Mouse (Mus musculus) kidney, postnatal 36 days (tissue): Measurements from ENCODE around the gene Stap2.

Source experiments
- DNase-seq, 2 experiments: peaks; one replicate each; pipeline ENCODE4 v3.0.0; 2021 to 2022; ENCODE audit warnings: mixed read lengths in 2 of 2

The Stap2 gene

GRCm38 (mm10) chr17:56005415-56006061 is at the start of gene Stap2, which contains the start of gene Mpnd:
Stap2 (minus strand) TSS chr17:56005584.
Mpnd (plus strand) TSS chr17:56005711.
- peak; percentile 73 to 81 for DNase-seq

- DNase-seq = no peak
Measured at GRCm38 (mm10) chr17:56054938-56055337, 49.6 kb upstream of the Stap2 start.

DNA sequence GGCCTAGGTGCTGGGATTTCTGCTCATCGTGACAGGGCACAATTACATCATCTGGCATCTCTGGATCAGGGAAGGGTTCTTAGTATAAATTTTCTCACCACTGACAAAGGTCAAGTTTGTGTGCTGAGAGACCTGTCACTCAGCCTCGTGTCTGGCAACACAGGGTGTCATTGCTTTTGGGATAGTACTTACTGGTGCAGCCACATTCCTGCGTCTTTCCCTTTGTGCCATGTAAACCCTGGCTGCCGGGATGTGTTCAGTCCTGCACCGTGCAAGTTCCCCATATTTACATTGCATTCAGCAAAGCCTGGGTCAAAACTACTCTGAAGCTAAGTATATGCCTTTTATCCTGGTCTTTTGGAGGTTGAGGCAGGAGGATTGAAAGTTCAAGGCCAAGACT is 46.0 kb upstream of the Stap2 start:
- DNase-seq = no peak

GRCm38 (mm10) chr17:56040857-56041163 is 35.4 kb upstream of the Stap2 start:
- no peak for DNase-seq

GRCm38 (mm10) chr17:56040030-56040856 is 34.9 kb upstream of the Stap2 start, which contains the start of gene Chaf1a:
Chaf1a (plus strand) TSS chr17:56040439.
- peak; percentile 99 to 100 for DNase-seq

DNA sequence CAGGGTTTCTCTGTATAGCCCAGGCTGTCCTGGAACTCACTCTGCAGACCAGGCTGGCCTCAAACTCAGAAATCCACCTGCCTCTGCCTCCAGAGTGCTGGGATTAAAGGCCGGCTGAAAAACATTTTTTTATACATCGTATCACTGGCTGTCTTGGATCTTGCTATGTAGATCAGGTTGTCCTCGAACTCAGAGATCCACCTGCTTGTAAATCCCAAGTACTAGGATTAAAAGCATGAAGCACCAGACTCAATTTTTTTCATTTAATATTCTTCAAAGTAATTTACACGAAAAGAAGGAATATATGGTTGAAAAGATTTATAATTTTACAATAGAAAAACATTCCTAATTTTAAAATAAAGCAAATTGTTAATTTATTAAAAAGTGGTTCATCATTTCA is 34.0 kb upstream of the Stap2 start:
- no peak for DNase-seq

GRCm38 (mm10) chr17:56038583-56039261 is 33.3 kb upstream of the Stap2 start:
- DNase-seq = no peak

GRCm38 (mm10) chr17:56036901-56037287 is 31.5 kb upstream of the Stap2 start:
- no peak for DNase-seq

DNA sequence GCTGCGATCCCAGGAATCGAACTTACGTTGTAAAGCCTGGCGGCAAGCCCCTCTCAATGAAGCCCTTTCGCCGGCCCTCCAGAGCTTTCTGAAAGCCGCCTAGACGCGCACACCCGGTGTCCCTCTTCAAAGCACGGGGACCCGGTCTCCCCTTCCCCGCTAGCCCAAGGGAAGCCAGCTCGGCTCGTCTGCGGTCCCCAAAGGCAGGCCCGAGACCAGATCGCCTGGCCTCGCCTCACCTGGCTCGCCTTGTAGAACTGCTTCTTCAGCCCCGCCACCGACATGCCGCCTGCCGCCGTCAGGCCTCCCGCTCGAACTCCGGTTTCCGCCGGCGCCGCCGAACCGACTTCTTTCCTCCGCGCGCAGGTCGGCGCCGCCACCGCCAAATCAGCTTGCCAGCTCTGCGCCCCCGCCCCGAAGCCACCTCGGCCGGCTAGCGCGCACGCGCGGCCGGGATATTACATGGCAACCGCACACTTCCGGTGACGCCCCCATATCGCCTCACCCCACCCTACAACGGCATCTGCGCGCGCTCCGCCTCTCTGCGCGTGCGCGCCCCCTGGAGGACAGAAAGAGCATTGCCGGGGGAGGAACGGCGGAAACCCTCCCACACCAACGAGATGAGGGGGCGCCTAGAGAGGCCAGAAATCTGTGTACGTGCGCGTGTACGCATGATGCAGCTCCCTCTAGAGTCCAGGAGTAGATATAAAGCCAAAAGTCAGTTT is 31.0 kb upstream of the Stap2 start, which contains the start of gene Sh3gl1:
Gene Sh3gl1 (minus strand): TSS at position 460 of the 725 bp plus-strand sequence.
- DNase-seq = peak; percentile 98 to 99

- no peak for DNase-seq
Measured at GRCm38 (mm10) chr17:56035216-56035615, 29.8 kb upstream of the Stap2 start.

DNA sequence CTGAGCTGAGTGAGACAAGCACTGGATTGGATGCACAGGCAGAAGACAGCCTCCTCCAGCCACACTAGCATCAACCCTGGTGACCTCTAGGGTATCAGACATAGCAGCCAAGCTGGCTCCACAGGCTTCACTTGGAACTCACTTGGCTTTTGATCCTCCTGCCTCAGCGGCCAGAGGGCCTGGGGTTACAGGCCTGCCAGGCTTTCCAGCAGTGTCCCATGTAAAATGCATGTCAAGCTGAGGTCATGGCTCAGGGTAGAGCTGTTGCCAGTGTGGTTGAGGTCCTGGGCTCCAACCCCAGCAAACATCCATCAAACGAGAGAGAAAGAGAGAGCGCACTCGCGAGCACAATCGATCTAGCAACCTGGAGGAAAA is 29.3 kb upstream of the Stap2 start:
- DNase-seq = no peak

- no peak for DNase-seq
Measured at GRCm38 (mm10) chr17:56034040-56034725, 28.8 kb upstream of the Stap2 start.

GRCm38 (mm10) chr17:56032831-56033230 is 27.4 kb upstream of the Stap2 start:
- peak in 1 of 2 experiments; percentile 10 for DNase-seq

DNA sequence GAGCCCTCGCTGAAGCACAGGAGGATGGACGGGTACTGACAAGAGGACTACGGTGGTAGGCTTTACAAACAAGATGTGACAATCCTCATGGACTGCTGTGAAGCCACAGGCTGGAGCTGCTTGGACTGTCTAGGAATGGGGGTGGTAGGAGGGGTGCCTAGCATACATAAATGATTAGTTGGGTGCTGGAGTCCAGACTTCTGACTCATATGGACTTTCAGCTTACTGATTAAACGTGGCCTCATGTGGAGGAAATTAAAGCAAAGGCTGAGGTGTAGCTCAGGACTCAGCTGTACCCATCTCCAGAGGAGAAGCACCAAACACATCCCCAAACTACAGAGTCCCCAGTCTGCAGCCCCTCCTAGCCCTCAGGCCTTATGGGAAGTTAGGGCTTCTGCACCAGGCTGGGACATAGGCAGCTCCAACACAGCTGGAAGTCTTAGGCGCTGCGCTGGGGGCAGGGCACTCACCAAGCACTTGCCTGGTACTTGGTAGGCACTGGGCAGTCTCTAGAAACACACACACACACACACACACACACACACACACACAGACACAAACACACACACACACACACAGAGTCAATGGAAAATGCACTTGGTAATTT is 26.8 kb upstream of the Stap2 start:
- DNase-seq = peak; percentile 54 to 70

DNA sequence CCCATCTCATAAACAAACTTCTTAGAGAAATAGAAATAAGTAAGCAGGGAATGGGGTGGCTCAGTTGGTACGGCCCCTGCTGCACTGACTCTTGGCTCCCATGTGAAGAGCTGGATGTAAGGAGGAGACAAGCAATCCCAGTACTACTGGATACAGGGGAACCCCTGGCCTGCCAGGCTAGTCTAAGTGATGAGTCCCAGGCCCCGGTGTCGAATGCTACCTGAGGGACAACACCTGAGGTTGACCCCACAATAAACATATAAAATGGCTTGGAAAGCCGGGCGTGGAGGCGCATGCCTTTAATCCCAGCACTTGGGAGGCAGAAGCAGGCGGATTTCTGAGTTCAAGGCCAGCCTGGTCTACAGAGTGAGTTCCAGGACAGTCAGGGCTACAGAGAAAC is 26.0 kb upstream of the Stap2 start:
- DNase-seq = peak in 1 of 2 experiments; percentile 2

GRCm38 (mm10) chr17:56030919-56031318 is 25.5 kb upstream of the Stap2 start:
- peak; percentile 77 to 79 for DNase-seq

DNA sequence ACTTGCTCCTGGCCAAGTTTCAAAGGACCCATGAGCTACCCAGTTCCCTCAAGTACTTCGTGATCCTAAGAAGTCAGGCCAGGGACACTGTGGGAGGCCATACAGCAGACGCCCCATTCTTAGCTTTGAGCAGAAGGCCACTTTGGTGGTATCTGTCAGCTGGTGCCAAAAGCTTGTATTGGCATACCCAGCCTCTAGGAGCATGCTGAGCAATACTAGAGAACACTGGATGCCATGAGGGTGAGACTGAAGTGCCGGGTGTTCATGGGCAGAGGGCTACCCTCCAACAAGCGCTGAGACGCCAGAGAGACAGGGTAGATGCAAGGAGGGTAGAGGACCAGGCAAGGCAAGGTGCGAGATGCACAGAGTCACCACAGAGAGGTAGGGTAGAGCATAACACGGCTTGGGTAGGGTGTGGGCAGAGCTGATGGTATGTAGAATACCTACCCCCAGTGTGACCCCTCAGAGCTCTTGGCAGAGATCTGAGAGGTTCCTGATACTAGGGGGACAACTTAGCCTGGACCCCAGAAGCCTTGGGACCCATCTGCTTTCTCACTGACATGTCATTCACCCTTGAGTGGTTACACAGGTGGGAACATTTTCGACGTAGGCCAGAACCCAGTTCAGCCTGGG is 25.0 kb upstream of the Stap2 start:
- DNase-seq = peak in 1 of 2 experiments; percentile 3

DNA sequence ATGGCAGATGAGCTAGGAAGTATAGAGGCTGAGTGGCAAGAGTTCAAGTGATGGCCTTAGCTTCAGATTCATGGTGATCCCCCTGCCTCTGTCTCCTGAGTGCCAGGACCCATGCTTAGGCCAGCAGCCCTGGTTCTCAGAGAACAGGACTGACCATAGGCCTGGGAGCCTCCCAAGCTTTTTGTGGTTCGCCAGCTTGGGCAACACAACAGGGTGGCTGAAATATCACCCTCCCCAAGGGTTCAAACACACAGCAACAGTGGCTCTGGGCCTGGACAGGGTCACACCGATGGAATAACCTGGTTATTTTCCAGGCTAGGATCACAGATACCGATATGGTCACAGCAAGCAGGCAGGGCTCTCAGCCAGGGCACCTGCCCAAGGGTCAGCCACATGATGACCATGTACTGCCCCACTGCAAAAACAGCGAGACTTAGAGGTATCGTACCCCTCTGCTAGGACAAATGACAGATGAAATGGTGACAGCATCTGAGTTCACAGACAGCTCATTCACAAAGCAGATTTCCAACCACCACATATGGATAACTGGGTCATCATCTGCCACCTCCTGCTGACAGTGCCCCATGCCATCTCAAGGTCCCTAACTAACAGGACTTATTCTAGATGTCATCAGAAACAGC is 22.5 kb upstream of the Stap2 start:
- peak; percentile 42 to 49 for DNase-seq

DNA sequence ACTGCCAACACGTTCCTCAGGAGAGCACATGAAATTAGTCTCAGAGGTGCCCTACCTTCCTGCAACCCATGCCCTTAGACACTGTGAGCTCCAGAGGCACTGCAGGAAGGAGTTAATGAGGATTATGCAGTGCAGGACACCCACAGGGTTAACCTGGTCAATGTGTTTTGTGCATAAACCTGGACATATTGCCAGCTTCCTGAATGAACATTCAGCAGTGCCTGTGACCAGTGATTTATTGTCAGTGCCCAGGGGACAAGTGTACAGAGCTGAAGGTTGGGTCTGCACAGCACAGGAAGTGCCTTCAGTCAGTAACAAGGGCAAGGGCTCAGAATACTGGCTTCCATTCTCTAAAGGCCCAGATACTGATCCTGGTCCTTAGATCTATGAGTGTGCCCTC is 21.5 kb upstream of the Stap2 start:
- peak; percentile 12 to 49 for DNase-seq

GRCm38 (mm10) chr17:56026303-56026702 is 20.9 kb upstream of the Stap2 start:
- peak in 1 of 2 experiments; percentile 1 for DNase-seq

GRCm38 (mm10) chr17:56024931-56025330 is 19.5 kb upstream of the Stap2 start:
- DNase-seq = no peak
